Mouse (Mus musculus) erythroblast, embryonic 14.5 days (primary cell): ENCODE results near the gene Cenpa.

ENCODE experiments used
- GATA1 ChIP-seq: IDR thresholded peaks from 2 replicates; pipeline ENCODE4 v1.6.1; 2012; ENCODE audit warnings: low read length, inconsistent platforms, mixed read lengths
- TAL1 ChIP-seq: IDR thresholded peaks from 3 replicates; pipeline ENCODE4 v1.6.1; 2012; ENCODE audit warnings: low read length, inconsistent platforms, mixed read lengths

GRCm38 (mm10) chr5:30617357-30617756 lies 49.2 kb upstream of the Cenpa start:
- no peak for TF ChIP-seq TAL1
- TF ChIP-seq GATA1: no peak
